Mouse (Mus musculus) small intestine, adult 2 months (tissue): ENCODE data around the gene Fpr1. TPM values are rescaled to one million over a fixed set of nuclear protein-coding genes. Genes with fewer than 3 reads are reported as not detected.

Experiments
- H3K27ac ChIP-seq: fragments of 200-500 bp; 2 replicates; pipeline ENCODE4 v1.5.1; 2012; ENCODE audit warnings: low read depth, low read length, control low read depth, inconsistent platforms; ENCODE audit not compliant: insufficient read depth
- H3K27me3 ChIP-seq: fragments of 200-500 bp; 2 replicates; pipeline ENCODE4 v1.6.1; 2012; ENCODE audit warnings: mild to moderate bottlenecking, moderate library complexity, low read length, inconsistent platforms; ENCODE audit not compliant: control insufficient read depth, insufficient read depth
- H3K36me3 ChIP-seq: fragments of 200-500 bp; 2 replicates; pipeline ENCODE4 v1.6.1; 2012; ENCODE audit warnings: mild to moderate bottlenecking, low read length, control low read depth, inconsistent platforms; ENCODE audit not compliant: control insufficient read depth, insufficient read depth
- H3K4me1 ChIP-seq: fragments of 200-500 bp; 2 replicates; pipeline ENCODE4 v1.6.1; 2012; ENCODE audit warnings: low read length, inconsistent platforms, mixed read lengths; ENCODE audit not compliant: control insufficient read depth, insufficient read depth, insufficient read length
- H3K4me3 ChIP-seq: fragments of 200-500 bp; 2 replicates; pipeline ENCODE4 v1.5.1; 2012; ENCODE audit warnings: low read depth, mild to moderate bottlenecking, control low read depth, inconsistent platforms, low read length, moderate library complexity
- CTCF ChIP-seq: fragments of 200-500 bp; IDR thresholded peaks from 2 replicates; pipeline ENCODE4 v1.5.1; 2012; ENCODE audit warnings: low read depth, mild to moderate bottlenecking, control low read depth, inconsistent platforms, low read length, moderate library complexity, mixed read lengths; ENCODE audit not compliant: insufficient replicate concordance, insufficient read length; ENCODE audit errors: extremely low read depth
- POLR2A ChIP-seq: fragments of 200-500 bp; IDR thresholded peaks from 2 replicates; pipeline ENCODE4 v1.6.1; 2012; ENCODE audit warnings: low read depth, mild to moderate bottlenecking, control low read depth, inconsistent platforms, low read length, moderate library complexity
- WGBS: fragments of 180-500 bp; shearing (Covaris S2); methylation state at CpG from one replicate; pipeline ENCODE4 v1.1.7; 2018; 5-methylcytosine and 5-hydroxymethylcytosine counted together
- polyA plus RNA-seq: library from polyadenylated mRNA; depleted of rRNA; stranded (reverse); fragments of >200 nt; gene quantifications from 2 replicates; pipeline ENCODE4 v1.2.3, GENCODE M21; 2012

Fpr1 gene
- polyA plus RNA-seq, 1 experiment: 0.11 TPM

GRCm38 (mm10) chr17:17889732-17890425 is 6.1 kb upstream of the Fpr1 start:
- Histone ChIP-seq H3K27ac (no peak overlapping the region), H3K27me3 (no peaks in the 10 kb centered on the region), H3K4me1 (no peaks in the 10 kb centered on the region), H3K36me3 (no peaks in the 10 kb centered on the region), H3K4me3 (no peak overlapping the region)
- no peak for TF ChIP-seq CTCF
- TF ChIP-seq POLR2A: no peak
- WGBS: 77% methylated on average over 2 of the region's 2 CpGs

- Histone ChIP-seq H3K36me3 (no peaks in the 10 kb centered on the region), H3K4me3 (no peak within 1 kb of the TSS), H3K27ac (no peak within 1 kb of the TSS), H3K4me1 (no peaks in the 10 kb centered on the region), H3K27me3 (no peaks in the 10 kb centered on the region)
- 37% methylated on average over 1 of the region's 1 CpGs for WGBS
- TF ChIP-seq POLR2A (no peak), CTCF (no peak)
Observed at GRCm38 (mm10) chr17:17887774-17888248, 4.1 kb upstream of the Fpr1 start, which contains the start of the genes Fpr2 and Fpr3. Fpr2 (plus strand) TSS chr17:17887824. Fpr3 (plus strand) TSS chr17:17887852.

GRCm38 (mm10) chr17:17882672-17883071 is 1.1 kb downstream of the Fpr1 start:
- Histone ChIP-seq H3K27ac (no peak overlapping the region), H3K4me3 (no peak overlapping the region), H3K27me3 (no peaks in the 10 kb centered on the region), H3K36me3 (no peaks in the 10 kb centered on the region), H3K4me1 (no peaks in the 10 kb centered on the region)
- 75% methylated on average over 3 of the region's 3 CpGs for WGBS
- TF ChIP-seq CTCF (no peak), POLR2A (no peak)

- TF ChIP-seq CTCF: no peak
- H3K27me3 ChIP-seq: no peaks in the 10 kb centered on the region
- 86% methylated on average over 1 of the region's 1 CpGs for WGBS
- no peaks in the 10 kb centered on the region for H3K36me3 ChIP-seq
- H3K4me3 ChIP-seq: no peak overlapping the region
- H3K4me1 ChIP-seq: no peaks in the 10 kb centered on the region
- no peak overlapping the region for H3K27ac ChIP-seq
Observed at GRCm38 (mm10) chr17:17879347-17879746, 4.4 kb downstream of the Fpr1 start.

- H3K4me1 ChIP-seq: no peaks in the 10 kb centered on the region
- H3K36me3 ChIP-seq: no peaks in the 10 kb centered on the region
- H3K27ac ChIP-seq: no peak overlapping the region
- WGBS: 74% methylated on average over 2 of the region's 2 CpGs
- H3K27me3 ChIP-seq: no peaks in the 10 kb centered on the region
- H3K4me3 ChIP-seq: no peak overlapping the region
- TF ChIP-seq CTCF (no peak), POLR2A (no peak)
Observed at GRCm38 (mm10) chr17:17871697-17872096, 12.0 kb downstream of the Fpr1 start.

GRCm38 (mm10) chr17:17870892-17871550 is 12.7 kb downstream of the Fpr1 start:
- H3K36me3 ChIP-seq: no peaks in the 10 kb centered on the region
- no peaks in the 10 kb centered on the region for H3K4me1 ChIP-seq
- no peak overlapping the region for H3K4me3 ChIP-seq
- no peaks in the 10 kb centered on the region for H3K27me3 ChIP-seq
- WGBS: 68% methylated on average over 2 of the region's 2 CpGs
- no peak overlapping the region for H3K27ac ChIP-seq
- no peak for TF ChIP-seq POLR2A
- TF ChIP-seq CTCF: no peak

GRCm38 (mm10) chr17:17866801-17867469 is 16.8 kb downstream of the Fpr1 start:
- no peak overlapping the region for H3K4me3 ChIP-seq
- no peaks in the 10 kb centered on the region for H3K4me1 ChIP-seq
- H3K27me3 ChIP-seq: no peaks in the 10 kb centered on the region
- H3K36me3 ChIP-seq: no peaks in the 10 kb centered on the region
- no peak overlapping the region for H3K27ac ChIP-seq
- WGBS: 77% methylated on average over 11 of the region's 11 CpGs
- TF ChIP-seq POLR2A (no peak), CTCF (no peak)
